Mouse (Mus musculus) cortical plate, adult 2 months (tissue): ENCODE data around the gene Lmntd1. TPM values are rescaled to one million over a fixed set of nuclear protein-coding genes. Genes with fewer than 3 reads are reported as not detected.

Experiments used
- H3K27ac ChIP-seq: fragments of 200-500 bp; 2 replicates; pipeline ENCODE4 v1.5.1; 2012; ENCODE audit warnings: low read length, control low read depth, inconsistent platforms; ENCODE audit not compliant: insufficient read depth
- H3K4me1 ChIP-seq: fragments of 200-500 bp; 2 replicates; pipeline ENCODE4 v1.6.1; 2011; ENCODE audit warnings: low read length; ENCODE audit not compliant: control insufficient read depth, insufficient read depth
- H3K4me3 ChIP-seq: fragments of 200-500 bp; 2 replicates; pipeline ENCODE4 v1.5.1; 2011; ENCODE audit warnings: mild to moderate bottlenecking, low read length, control low read depth; ENCODE audit not compliant: insufficient read depth
- CTCF ChIP-seq: fragments of 200-500 bp; IDR thresholded peaks from 2 replicates; pipeline ENCODE4 v1.5.1; 2011; ENCODE audit warnings: mild to moderate bottlenecking, control low read depth, low read length; ENCODE audit not compliant: insufficient read depth; ENCODE audit errors: extremely low read depth
- POLR2A ChIP-seq: fragments of 200-500 bp; IDR thresholded peaks from 2 replicates; pipeline ENCODE4 v1.6.1; 2011; ENCODE audit warnings: mild to moderate bottlenecking, low read length, control low read depth; ENCODE audit not compliant: insufficient read depth; ENCODE audit errors: extremely low read depth
- polyA plus RNA-seq: library from polyadenylated mRNA; depleted of rRNA; stranded (reverse); fragments of >200 nt; gene quantifications from 2 replicates; pipeline ENCODE4 v1.2.3, GENCODE M21; 2012

The Lmntd1 gene
- polyA plus RNA-seq, 1 experiment, result 1.0 TPM

- H3K4me3 ChIP-seq, result no peak overlapping the region
- no peak overlapping the region for H3K27ac ChIP-seq
- no peak for TF ChIP-seq POLR2A
- TF ChIP-seq CTCF, result no peak
- no peaks in the 10 kb centered on the region for H3K4me1 ChIP-seq
Observed at GRCm38 (mm10) chr6:145567832-145568231, 46.3 kb downstream of the Lmntd1 start.

- no peak overlapping the region for H3K27ac ChIP-seq
- no peaks in the 10 kb centered on the region for H3K4me1 ChIP-seq
- TF ChIP-seq CTCF, result no peak
- TF ChIP-seq POLR2A, result no peak
- H3K4me3 ChIP-seq, result no peak overlapping the region
Observed at GRCm38 (mm10) chr6:145567296-145567695, 46.8 kb downstream of the Lmntd1 start.

GRCm38 (mm10) chr6:145565663-145566062 is 48.5 kb downstream of the Lmntd1 start:
- Histone ChIP-seq H3K27ac (no peak overlapping the region), H3K4me3 (no peak overlapping the region), H3K4me1 (no peaks in the 10 kb centered on the region)
- TF ChIP-seq POLR2A, result no peak
- no peak for TF ChIP-seq CTCF

- Histone ChIP-seq H3K4me1 (no peaks in the 10 kb centered on the region), H3K4me3 (no peak overlapping the region), H3K27ac (no peak overlapping the region)
- no peak for TF ChIP-seq POLR2A
- TF ChIP-seq CTCF, result no peak
Observed at GRCm38 (mm10) chr6:145564671-145565070, 49.4 kb downstream of the Lmntd1 start.

DNA sequence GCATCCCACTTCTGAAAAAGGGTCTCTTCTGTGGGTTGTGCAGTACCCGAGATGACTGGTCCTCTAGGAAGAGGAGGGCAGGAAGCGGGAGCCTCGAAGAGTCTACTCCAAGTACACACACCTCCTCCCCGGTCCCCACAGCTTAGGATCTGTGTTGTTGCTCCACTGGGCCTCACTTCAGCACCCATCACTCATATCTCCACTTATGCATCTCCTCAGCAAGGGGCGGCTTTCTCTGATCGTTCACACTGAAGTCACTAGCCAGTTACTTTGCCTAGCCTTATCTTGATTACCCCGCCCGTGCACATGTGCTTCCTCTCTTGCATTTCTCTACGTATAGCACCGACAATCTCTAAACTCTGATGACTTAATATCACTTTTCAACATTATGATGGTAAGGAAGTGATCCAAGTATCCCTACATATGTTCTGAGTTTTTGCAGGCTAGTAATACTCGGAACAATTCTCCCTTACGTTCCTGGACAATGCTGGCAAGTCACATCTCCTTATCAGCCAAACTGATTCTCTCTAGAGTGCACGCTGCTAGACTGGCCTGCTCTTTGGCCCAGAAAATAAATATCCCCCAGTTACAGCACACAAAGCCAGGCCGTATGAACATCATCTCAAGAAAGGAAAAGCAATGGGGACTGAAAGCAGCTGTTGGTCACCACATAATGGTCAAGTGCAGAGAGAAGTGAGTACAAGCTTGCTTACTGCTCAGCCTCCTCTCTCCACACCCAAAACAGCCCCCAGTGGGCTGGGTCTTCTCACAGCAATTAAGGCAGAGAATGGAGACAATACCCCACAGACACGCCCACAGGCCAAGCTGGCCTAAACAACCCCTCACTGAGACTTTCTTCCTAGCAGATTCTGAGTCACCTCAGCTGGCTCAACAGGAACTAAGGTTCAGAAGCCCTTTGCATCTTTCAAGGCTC is 56.8 kb downstream of the Lmntd1 start:
- no peaks in the 10 kb centered on the region for H3K4me1 ChIP-seq
- H3K27ac ChIP-seq, result no peak overlapping the region
- no peak for TF ChIP-seq POLR2A
- TF ChIP-seq CTCF, result no peak
- no peak overlapping the region for H3K4me3 ChIP-seq

DNA sequence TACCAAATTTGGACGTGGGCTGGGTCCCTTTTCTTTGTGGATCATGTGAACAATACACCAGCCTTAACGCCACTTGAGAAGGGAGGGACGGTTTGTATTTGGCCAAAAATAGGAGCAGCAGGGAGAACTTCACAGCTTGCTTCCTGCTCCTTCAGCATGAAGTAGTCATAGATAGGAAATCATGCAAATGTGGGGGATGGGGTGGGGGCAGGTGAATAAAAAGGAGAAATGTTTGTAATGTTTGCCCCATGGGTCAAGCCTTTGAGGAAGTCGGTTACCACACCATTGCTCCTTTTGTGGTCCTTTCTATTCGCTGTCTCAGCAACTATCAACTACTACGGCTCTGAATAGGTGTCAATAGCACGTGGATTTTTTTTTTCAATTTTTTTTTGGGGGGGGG is 60.9 kb downstream of the Lmntd1 start:
- Histone ChIP-seq H3K27ac (no peak overlapping the region), H3K4me1 (no peaks in the 10 kb centered on the region), H3K4me3 (no peak overlapping the region)
- no peak for TF ChIP-seq POLR2A
- no peak for TF ChIP-seq CTCF

GRCm38 (mm10) chr6:145552817-145553216 is 61.3 kb downstream of the Lmntd1 start:
- TF ChIP-seq CTCF (no peak), POLR2A (no peak)
- Histone ChIP-seq H3K4me3 (no peak overlapping the region), H3K4me1 (no peaks in the 10 kb centered on the region), H3K27ac (no peak overlapping the region)

DNA sequence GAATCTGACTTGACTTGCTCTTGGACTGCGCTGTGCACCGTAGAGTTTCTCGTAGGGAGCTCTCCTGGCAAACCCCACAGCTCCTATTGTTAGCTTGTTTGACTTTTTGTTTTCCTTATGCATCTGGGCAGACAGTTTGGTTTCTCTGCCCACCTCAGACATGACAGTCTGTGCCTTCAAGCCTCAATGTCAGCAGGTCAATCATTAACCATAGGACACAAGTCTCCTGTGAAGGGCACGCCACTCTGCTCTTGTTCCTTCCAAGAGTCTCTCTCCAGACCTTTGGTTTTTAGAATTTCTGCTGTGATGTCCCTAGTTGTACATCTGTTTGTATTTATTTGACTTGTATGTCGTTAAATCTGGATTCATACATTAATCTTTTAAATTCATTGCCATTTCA is 63.1 kb downstream of the Lmntd1 start:
- H3K4me3 ChIP-seq, result no peak overlapping the region
- H3K27ac ChIP-seq, result no peak overlapping the region
- TF ChIP-seq POLR2A (no peak), CTCF (no peak)
- no peaks in the 10 kb centered on the region for H3K4me1 ChIP-seq

DNA sequence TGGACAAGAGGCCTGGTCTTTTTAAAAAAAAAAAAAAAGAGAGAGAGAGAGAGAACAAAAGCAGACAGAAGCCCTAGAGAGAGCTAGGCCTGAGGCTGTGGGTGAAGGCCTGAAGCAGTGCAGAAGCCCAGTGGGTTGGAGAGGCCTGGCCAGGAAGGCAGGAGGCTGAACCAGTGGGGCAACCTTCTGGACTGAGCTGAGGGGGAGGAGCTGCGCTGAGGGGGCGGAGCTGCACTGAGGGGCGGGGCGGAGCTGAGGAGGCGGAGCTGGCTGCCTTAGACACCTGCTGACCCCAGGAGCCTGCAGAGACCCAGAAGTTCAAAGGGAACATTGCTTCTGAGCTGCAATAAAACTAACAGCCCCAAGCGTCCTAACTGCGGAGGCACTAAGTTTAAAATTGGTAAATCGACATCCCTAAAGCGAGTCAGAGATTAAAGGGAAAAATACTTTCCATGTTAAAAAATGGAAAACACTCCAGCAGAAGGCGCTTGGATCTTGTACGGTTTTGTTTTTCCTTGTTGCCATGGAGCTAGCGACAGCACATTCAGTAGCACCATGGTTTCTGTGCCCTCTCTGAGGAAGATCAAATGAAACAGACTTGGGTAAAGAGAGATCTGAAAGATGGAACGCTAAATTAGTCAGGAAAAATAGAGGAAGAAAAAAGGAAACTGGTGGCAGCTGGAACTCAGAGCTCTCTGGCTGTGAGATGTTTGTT is 68.0 kb downstream of the Lmntd1 start:
- Histone ChIP-seq H3K27ac (no peak overlapping the region), H3K4me1 (no peaks in the 10 kb centered on the region), H3K4me3 (no peak overlapping the region)
- TF ChIP-seq POLR2A, result no peak
- no peak for TF ChIP-seq CTCF
